Mouse (Mus musculus) heart, embryonic 10.5 days (tissue): ENCODE results near the gene Med21. TPM values are rescaled to one million over a fixed set of nuclear protein-coding genes. Genes with fewer than 3 reads are reported as not detected.

ENCODE experiments used
- polyA plus RNA-seq: library from polyadenylated mRNA; unstranded; fragments of >200 nt; fragmentation: Nextera tagmentation; extraction: Ambion mirVana; gene quantifications from 2 replicates; pipeline ENCODE4 v1.2.1, GENCODE M21; 2016

The Med21 gene
- polyA plus RNA-seq, 1 experiment from 2014 or later = 123 TPM

Other genes starting within 250 kb of the Med21 start
- 19.4 and 22.1 TPM in 2 replicates for gene Itpr2, start 140.3 kb upstream of the Med21 start, polyA plus RNA-seq
- gene Fgfr1op2, start 65.3 kb upstream of the Med21 start, polyA plus RNA-seq = 85.1 and 91.3 TPM in 2 replicates
- 54.5 and 63.1 TPM in 2 replicates for gene Ints13, start 64.7 kb upstream of the Med21 start, polyA plus RNA-seq
- 38.3 and 46.9 TPM in 2 replicates for gene Tm7sf3, start 277 bp downstream of the Med21 start, polyA plus RNA-seq
- 31.7 and 40.6 TPM in 2 replicates for gene Stk38l, start 82.4 kb downstream of the Med21 start, polyA plus RNA-seq
- gene Arntl2, start 153.5 kb downstream of the Med21 start, polyA plus RNA-seq = 2.7 and 3.6 TPM in 2 replicates
- gene Smco2, start 207.6 kb downstream of the Med21 start, polyA plus RNA-seq = not detected in 2 replicates
- gene Ppfibp1, start 245.9 kb downstream of the Med21 start, polyA plus RNA-seq = 67.3 and 88.3 TPM in 2 replicates